Mouse (Mus musculus) heart, adult 2 months (tissue): ENCODE measurements around the gene Rela. TPM values are rescaled to one million over a fixed set of nuclear protein-coding genes. Genes with fewer than 3 reads are reported as not detected.

Experiments
- DNase-seq, 2 experiments: peaks; one replicate each; pipeline ENCODE4 v3.0.0; 2021
- H3K27ac ChIP-seq: fragments of 200-600 bp; 2 replicates; pipeline ENCODE4 v1.8.1; 2022
- H3K27me3 ChIP-seq: fragments of 200-500 bp; 2 replicates; pipeline ENCODE4 v1.6.1; 2012; ENCODE audit warnings: mild to moderate bottlenecking, low read length, inconsistent platforms, mixed read lengths; ENCODE audit not compliant: control insufficient read depth, insufficient read depth
- H3K36me3 ChIP-seq: fragments of 200-500 bp; 2 replicates; pipeline ENCODE4 v1.6.1; 2012; ENCODE audit warnings: low read length, inconsistent platforms; ENCODE audit not compliant: control insufficient read depth, insufficient read depth
- H3K4me1 ChIP-seq: fragments of 200-500 bp; 2 replicates; pipeline ENCODE4 v1.6.1; 2011; ENCODE audit warnings: low read length; ENCODE audit not compliant: control insufficient read depth, insufficient read depth
- H3K4me3 ChIP-seq: fragments of 200-600 bp; 2 replicates; pipeline ENCODE4 v1.8.1; 2022
- H3K79me2 ChIP-seq: fragments of 200-500 bp; replicated peaks from 2 replicates; pipeline ENCODE4 v1.6.1; 2012; ENCODE audit warnings: mild to moderate bottlenecking, inconsistent platforms, low read length, moderate library complexity, mixed read lengths; ENCODE audit not compliant: control insufficient read depth, insufficient read depth
- H3K9ac ChIP-seq: fragments of 200-500 bp; 2 replicates; pipeline ENCODE4 v1.6.1; 2012; ENCODE audit warnings: low read depth, mild to moderate bottlenecking, control low read depth, inconsistent platforms, low read length, mixed read lengths
- CTCF ChIP-seq: fragments of 200-600 bp; IDR thresholded peaks from 2 replicates; pipeline ENCODE4 v1.8.1; 2022; ENCODE audit warnings: antibody characterized with exemption, mild to moderate bottlenecking, moderate library complexity
- EP300 ChIP-seq: fragments of 200-500 bp; IDR thresholded peaks from 2 replicates; pipeline ENCODE4 v1.6.1; 2011; ENCODE audit warnings: low read depth, low read length, control low read depth; ENCODE audit not compliant: insufficient read depth
- POLR2A ChIP-seq: fragments of 200-500 bp; IDR thresholded peaks from 2 replicates; pipeline ENCODE4 v1.6.1; 2011; ENCODE audit warnings: mild to moderate bottlenecking, low read depth, low read length, control low read depth; ENCODE audit not compliant: insufficient read depth
- WGBS: fragments of 180-500 bp; shearing (Covaris S2); methylation state at CpG from one replicate; pipeline ENCODE4 v1.1.7; 2018; 5-methylcytosine and 5-hydroxymethylcytosine counted together
- intact Hi-C: fragments of 180-260 bp; cut with DNase I; formaldehyde crosslinking; loops from one replicate; pipeline ENCODE4 v1.15.1; 2025
- long read RNA-seq: library from polyadenylated mRNA; stranded (forward); transcript quantifications from one replicate; pipeline ENCODE4 v2.0.0, GENCODE M21; 2021
- polyA plus RNA-seq: library from polyadenylated mRNA; depleted of rRNA; stranded (reverse); fragments of >200 nt; gene quantifications from 2 replicates; pipeline ENCODE4 v1.2.3, GENCODE M21; 2012; rRNA removed
- total RNA-seq, 2 experiments: library from RNA; stranded (reverse); gene quantifications; 2 replicates each; pipeline ENCODE4 v1.2.3; 2021

The Rela gene
- total RNA-seq (10 to 100 TPM; 26.8 to 32.5 TPM), polyA plus RNA-seq (39.8 and 57.2 TPM in 2 replicates)
- long read RNA-seq, transcript Rela-201 (11 exons, 2,716 nt): major isoform, 18 of 24 reads
- long read RNA-seq, partial matches to known transcripts: 1 of 24 reads
- long read RNA-seq, other reads (novel, unspliced or antisense): 3 of 24 reads

GRCm38 (mm10) chr19:5637069-5638047, at the start of gene Rela:
Rela (plus strand) TSS chr19:5637483.
- under 1% methylated on average over 109 of the region's 109 CpGs for WGBS
- peak within 1 kb of the TSS; percentile 99 for H3K9ac ChIP-seq
- H3K27me3 ChIP-seq: no peaks in the 10 kb centered on the region
- H3K36me3 ChIP-seq: peaks cover 4% of the 10 kb centered on the region
- intact Hi-C loops: loop anchor here (2.0 kb wide), 4 partner anchors 25 to 69 kb away; partner anchors contain the start of genes Ap5b1 and Sipa1
- H3K4me1 ChIP-seq: peaks cover 13% of the 10 kb centered on the region
- peak within 1 kb of the TSS; percentile 99 for H3K27ac ChIP-seq
- peaks cover 3% of the 10 kb centered on the region; the same call in 1 of the 2 replicates for H3K79me2 ChIP-seq
- peak within 1 kb of the TSS; percentile 83 for H3K4me3 ChIP-seq
- TF ChIP-seq CTCF: no peak
- 0 out of 2 replicates have a peak, but pooled peaks have one; percentile 43 for TF ChIP-seq EP300
- peak; percentile 84 for TF ChIP-seq POLR2A
- DNase-seq: peak; percentile 96

- intact Hi-C loops: no loop called here
- Histone ChIP-seq H3K27ac (no peak overlapping the region), H3K4me1 (no peaks in the 10 kb centered on the region), H3K9ac (no peak overlapping the region), H3K79me2 (no peaks in the 10 kb centered on the region), H3K27me3 (no peaks in the 10 kb centered on the region), H3K4me3 (no peak overlapping the region), H3K36me3 (no peaks in the 10 kb centered on the region)
- no peak for DNase-seq
- WGBS: 63% methylated on average over 9 of the region's 9 CpGs
- TF ChIP-seq EP300: no peak
- TF ChIP-seq POLR2A: no peak
- peak; percentile 43 for TF ChIP-seq CTCF
Observed at GRCm38 (mm10) chr19:5589159-5589558, 48.1 kb upstream of the Rela start.

GRCm38 (mm10) chr19:5591888-5592287, 45.4 kb upstream of the Rela start:
- H3K4me1 ChIP-seq: no peaks in the 10 kb centered on the region
- H3K79me2 ChIP-seq: no peaks in the 10 kb centered on the region
- intact Hi-C loops: no loop called here
- no peaks in the 10 kb centered on the region for H3K36me3 ChIP-seq
- H3K4me3 ChIP-seq: no peak overlapping the region
- H3K27ac ChIP-seq: no peak overlapping the region
- no peaks in the 10 kb centered on the region for H3K27me3 ChIP-seq
- DNase-seq: no peak
- 86% methylated on average over 6 of the region's 6 CpGs for WGBS
- TF ChIP-seq CTCF: no peak
- TF ChIP-seq EP300: no peak
- TF ChIP-seq POLR2A: no peak
- H3K9ac ChIP-seq: no peak overlapping the region

- 62% methylated on average over 4 of the region's 4 CpGs for WGBS
- no peak overlapping the region for H3K27ac ChIP-seq
- H3K79me2 ChIP-seq: no peaks in the 10 kb centered on the region
- peaks cover 5% of the 10 kb centered on the region for H3K4me1 ChIP-seq
- no peaks in the 10 kb centered on the region for H3K36me3 ChIP-seq
- TF ChIP-seq POLR2A: no peak
- no peak for TF ChIP-seq EP300
- TF ChIP-seq CTCF: no peak
- DNase-seq: no peak
- intact Hi-C loops: no loop called here
- H3K4me3 ChIP-seq: no peak overlapping the region
- no peaks in the 10 kb centered on the region for H3K27me3 ChIP-seq
- no peak overlapping the region for H3K9ac ChIP-seq
Observed at GRCm38 (mm10) chr19:5599224-5599623, 38.1 kb upstream of the Rela start.

GRCm38 (mm10) chr19:5601752-5602541, 35.3 kb upstream of the Rela start, which contains the start of gene Rnaseh2c:
Rnaseh2c (plus strand) TSS chr19:5601873.
- H3K4me1 ChIP-seq: peaks cover 5% of the 10 kb centered on the region
- H3K27ac ChIP-seq: peak within 1 kb of the TSS; percentile 83
- H3K9ac ChIP-seq: peak within 1 kb of the TSS; percentile 95
- DNase-seq: peak; percentile 74 to 84
- TF ChIP-seq POLR2A (peak; percentile 74), EP300 (0 out of 2 replicates have a peak, but pooled peaks have one; percentile 39), CTCF (no peak)
- H3K4me3 ChIP-seq: peak within 1 kb of the TSS; percentile 94
- H3K36me3 ChIP-seq: no peaks in the 10 kb centered on the region
- under 1% methylated on average over 64 of the region's 64 CpGs for WGBS
- H3K27me3 ChIP-seq: no peaks in the 10 kb centered on the region
- intact Hi-C loops: loop anchor here (1.0 kb wide), 1 partner anchor 34 kb away; the partner anchor contains the start of gene Ap5b1
- no peaks in the 10 kb centered on the region for H3K79me2 ChIP-seq
